Mouse (Mus musculus): ENCODE data around the gene Pcsk5. TPM values are rescaled to one million over a fixed set of nuclear protein-coding genes. Genes with fewer than 3 reads are reported as not detected.

Pcsk5 gene
- polyA plus RNA-seq, 1 experiment from 2014 or later, result 24.0 TPM

- 88% methylated on average over 5 of the region's 5 CpGs for WGBS
- no peak for ATAC-seq (ENCODE audit: low read depth)
Measured at GRCm38 (mm10) chr19:17791485-17792052, 45.9 kb downstream of the Pcsk5 start.

GRCm38 (mm10) chr19:17788617-17789317 is 48.7 kb downstream of the Pcsk5 start:
- WGBS, result 80% methylated on average over 10 of the region's 10 CpGs
- Histone ChIP-seq H3K9me3 (ENCODE audit: control insufficient read depth, low read length) (no peaks in the 10 kb centered on the region), H3K27ac (replicated peaks; ENCODE audit: low read depth, low read length) (no peak overlapping the region), H3K4me2 (ENCODE audit: low read depth, low read length) (no peak overlapping the region), H3K9ac (ENCODE audit: low read depth, low read length) (no peak overlapping the region), H3K4me3 (ENCODE audit: low read depth, low read length) (no peak overlapping the region), H3K4me1 (ENCODE audit: control insufficient read depth, insufficient read depth, low read length) (no peaks in the 10 kb centered on the region), H3K36me3 (ENCODE audit: control insufficient read depth, insufficient read depth, low read length) (0 out of 2 replicates have a peak, but pooled peaks cover 9% of the 10 kb centered on the region), H3K27me3 (replicated peaks; ENCODE audit: control insufficient read depth, insufficient read depth, low read length) (no peaks in the 10 kb centered on the region)
- ATAC-seq (ENCODE audit: low read depth), result no peak
- DNase-seq (ENCODE audit: low spot score), result no peak

More at GRCm38 (mm10) chr19:17791485-17792052, 45.9 kb downstream of the Pcsk5 start:
- no peaks in the 10 kb centered on the region for H3K27me3 ChIP-seq (replicated peaks; ENCODE audit: control insufficient read depth, insufficient read depth, low read length)
- no peaks in the 10 kb centered on the region for H3K4me1 ChIP-seq (ENCODE audit: control insufficient read depth, insufficient read depth, low read length)
- no peak for DNase-seq (ENCODE audit: low spot score)
- no peak overlapping the region for H3K9ac ChIP-seq (ENCODE audit: low read depth, low read length)
- no peak overlapping the region for H3K4me3 ChIP-seq (ENCODE audit: low read depth, low read length)
- H3K36me3 ChIP-seq (ENCODE audit: control insufficient read depth, insufficient read depth, low read length), result 0 out of 2 replicates have a peak, but pooled peaks cover 9% of the 10 kb centered on the region
- no peak overlapping the region for H3K4me2 ChIP-seq (ENCODE audit: low read depth, low read length)
- H3K9me3 ChIP-seq (ENCODE audit: control insufficient read depth, low read length), result no peaks in the 10 kb centered on the region
- H3K27ac ChIP-seq (replicated peaks; ENCODE audit: low read depth, low read length), result no peak overlapping the region

GRCm38 (mm10) chr19:17786744-17787143 is 50.7 kb downstream of the Pcsk5 start:
- Histone ChIP-seq H3K4me3 (ENCODE audit: low read depth, low read length) (no peak overlapping the region), H3K27me3 (replicated peaks; ENCODE audit: control insufficient read depth, insufficient read depth, low read length) (no peaks in the 10 kb centered on the region), H3K27ac (replicated peaks; ENCODE audit: low read depth, low read length) (no peak overlapping the region), H3K9ac (ENCODE audit: low read depth, low read length) (no peak overlapping the region), H3K36me3 (ENCODE audit: control insufficient read depth, insufficient read depth, low read length) (no peaks in the 10 kb centered on the region), H3K9me3 (ENCODE audit: control insufficient read depth, low read length) (no peaks in the 10 kb centered on the region), H3K4me1 (ENCODE audit: control insufficient read depth, insufficient read depth, low read length) (no peaks in the 10 kb centered on the region), H3K4me2 (ENCODE audit: low read depth, low read length) (no peak overlapping the region)
- 84% methylated on average over 3 of the region's 3 CpGs for WGBS
- DNase-seq (ENCODE audit: low spot score), result no peak
- no peak for ATAC-seq (ENCODE audit: low read depth)

- Histone ChIP-seq H3K9me3 (ENCODE audit: control insufficient read depth, low read length) (no peaks in the 10 kb centered on the region), H3K36me3 (ENCODE audit: control insufficient read depth, insufficient read depth, low read length) (no peaks in the 10 kb centered on the region), H3K27me3 (replicated peaks; ENCODE audit: control insufficient read depth, insufficient read depth, low read length) (no peaks in the 10 kb centered on the region), H3K4me2 (ENCODE audit: low read depth, low read length) (no peak overlapping the region), H3K4me1 (ENCODE audit: control insufficient read depth, insufficient read depth, low read length) (no peaks in the 10 kb centered on the region), H3K9ac (ENCODE audit: low read depth, low read length) (no peak overlapping the region), H3K27ac (replicated peaks; ENCODE audit: low read depth, low read length) (no peak overlapping the region), H3K4me3 (ENCODE audit: low read depth, low read length) (no peak overlapping the region)
- ATAC-seq (ENCODE audit: low read depth) (no peak), DNase-seq (ENCODE audit: low spot score) (no peak)
- WGBS, result 79% methylated on average over 2 of the region's 2 CpGs
Measured at GRCm38 (mm10) chr19:17784401-17785192, 52.8 kb downstream of the Pcsk5 start.

- DNase-seq (ENCODE audit: low spot score) (no peak), ATAC-seq (ENCODE audit: low read depth) (no peak)
- Histone ChIP-seq H3K4me2 (ENCODE audit: low read depth, low read length) (no peak overlapping the region), H3K9me3 (ENCODE audit: control insufficient read depth, low read length) (no peaks in the 10 kb centered on the region), H3K36me3 (ENCODE audit: control insufficient read depth, insufficient read depth, low read length) (no peaks in the 10 kb centered on the region), H3K9ac (ENCODE audit: low read depth, low read length) (no peak overlapping the region), H3K27ac (replicated peaks; ENCODE audit: low read depth, low read length) (no peak overlapping the region), H3K4me1 (ENCODE audit: control insufficient read depth, insufficient read depth, low read length) (no peaks in the 10 kb centered on the region), H3K4me3 (ENCODE audit: low read depth, low read length) (no peak overlapping the region), H3K27me3 (replicated peaks; ENCODE audit: control insufficient read depth, insufficient read depth, low read length) (no peaks in the 10 kb centered on the region)
- WGBS, result 69% methylated on average over 2 of the region's 2 CpGs
Measured at GRCm38 (mm10) chr19:17783231-17783630, 54.2 kb downstream of the Pcsk5 start.

GRCm38 (mm10) chr19:17781323-17781722 is 56.1 kb downstream of the Pcsk5 start:
- ATAC-seq (ENCODE audit: low read depth) (no peak), DNase-seq (ENCODE audit: low spot score) (no peak)
- no peak overlapping the region for H3K4me3 ChIP-seq (ENCODE audit: low read depth, low read length)
- no peak overlapping the region for H3K4me2 ChIP-seq (ENCODE audit: low read depth, low read length)
- H3K4me1 ChIP-seq (ENCODE audit: control insufficient read depth, insufficient read depth, low read length), result no peaks in the 10 kb centered on the region
- H3K27me3 ChIP-seq (replicated peaks; ENCODE audit: control insufficient read depth, insufficient read depth, low read length), result no peaks in the 10 kb centered on the region
- 68% methylated on average over 4 of the region's 4 CpGs for WGBS
- H3K27ac ChIP-seq (replicated peaks; ENCODE audit: low read depth, low read length), result no peak overlapping the region
- no peaks in the 10 kb centered on the region for H3K36me3 ChIP-seq (ENCODE audit: control insufficient read depth, insufficient read depth, low read length)
- no peak overlapping the region for H3K9ac ChIP-seq (ENCODE audit: low read depth, low read length)
- H3K9me3 ChIP-seq (ENCODE audit: control insufficient read depth, low read length), result no peaks in the 10 kb centered on the region

- no peak overlapping the region for H3K4me3 ChIP-seq (ENCODE audit: low read depth, low read length)
- H3K36me3 ChIP-seq (ENCODE audit: control insufficient read depth, insufficient read depth, low read length), result no peaks in the 10 kb centered on the region
- WGBS, result 77% methylated on average over 2 of the region's 2 CpGs
- H3K4me1 ChIP-seq (ENCODE audit: control insufficient read depth, insufficient read depth, low read length), result no peaks in the 10 kb centered on the region
- DNase-seq (ENCODE audit: low spot score) (no peak), ATAC-seq (ENCODE audit: low read depth) (no peak)
- no peak overlapping the region for H3K9ac ChIP-seq (ENCODE audit: low read depth, low read length)
- H3K9me3 ChIP-seq (ENCODE audit: control insufficient read depth, low read length), result no peaks in the 10 kb centered on the region
- H3K27ac ChIP-seq (replicated peaks; ENCODE audit: low read depth, low read length), result no peak overlapping the region
- no peaks in the 10 kb centered on the region for H3K27me3 ChIP-seq (replicated peaks; ENCODE audit: control insufficient read depth, insufficient read depth, low read length)
- no peak overlapping the region for H3K4me2 ChIP-seq (ENCODE audit: low read depth, low read length)
Measured at GRCm38 (mm10) chr19:17775943-17776342, 61.5 kb downstream of the Pcsk5 start.

GRCm38 (mm10) chr19:17775097-17775496 is 62.3 kb downstream of the Pcsk5 start:
- H3K36me3 ChIP-seq (ENCODE audit: control insufficient read depth, insufficient read depth, low read length), result no peaks in the 10 kb centered on the region
- 47% methylated on average over 2 of the region's 2 CpGs for WGBS
- DNase-seq (ENCODE audit: low spot score), result no peak
- no peak overlapping the region for H3K4me2 ChIP-seq (ENCODE audit: low read depth, low read length)
- no peaks in the 10 kb centered on the region for H3K9me3 ChIP-seq (ENCODE audit: control insufficient read depth, low read length)
- no peak overlapping the region for H3K27ac ChIP-seq (replicated peaks; ENCODE audit: low read depth, low read length)
- no peak for ATAC-seq (ENCODE audit: low read depth)
- H3K4me3 ChIP-seq (ENCODE audit: low read depth, low read length), result no peak overlapping the region
- H3K27me3 ChIP-seq (replicated peaks; ENCODE audit: control insufficient read depth, insufficient read depth, low read length), result no peaks in the 10 kb centered on the region
- no peak overlapping the region for H3K9ac ChIP-seq (ENCODE audit: low read depth, low read length)
- H3K4me1 ChIP-seq (ENCODE audit: control insufficient read depth, insufficient read depth, low read length), result no peaks in the 10 kb centered on the region
